ENCODE assay signal across 10 mouse cellular contexts in genomic region chr4:156254361-156255077, GRCm38 (mm10). TPM values are rescaled to one million over a fixed set of nuclear protein-coding genes. Genes with fewer than 3 reads are reported as not detected.
DNase-seq lines count a peak whose midpoint lies in the region; ATAC-seq and TF ChIP-seq lines count a peak whose summit lies in the region.
"Had no signal": no experiment of that assay in that cellular context is flagged by ENCODE, and none has a peak within 500 bp of the region (broad histone marks: within the 10 kb centered on the region; RNA-seq: fewer than 3 reads in every experiment).

No protein-coding gene starts in this region.

- H3K4me3 ChIP-seq in heart, embryonic 15.5 days: peak overlapping the region; percentile 38
- H3K4me3 ChIP-seq in hindbrain, embryonic 13.5 days: peak overlapping the region; percentile 27
- H3K4me3 ChIP-seq in midbrain, embryonic 11.5 days (ENCODE audit: low read depth, low read length): peak overlapping the region; percentile 24
- H3K4me3 ChIP-seq: myocyte had no signal

- peak overlapping the region; percentile 57 for H3K4me2 ChIP-seq in heart, embryonic 15.5 days
- peak overlapping the region; percentile 51 for H3K4me2 ChIP-seq in hindbrain, embryonic 13.5 days
- peak overlapping the region; percentile 38 for H3K4me2 ChIP-seq in midbrain, embryonic 11.5 days

- peak overlapping the region; percentile 38; the same call in 1 of the 2 replicates for H3K9ac ChIP-seq in heart, embryonic 15.5 days
- H3K9ac ChIP-seq in hindbrain, embryonic 13.5 days: peak overlapping the region; percentile 56
- peak overlapping the region; percentile 30; the same call in 1 of the 2 replicates for H3K9ac ChIP-seq in midbrain, embryonic 11.5 days (ENCODE audit: low read length)

- no peak for DNase-seq in heart, adult 11 months
- peak; percentile 55 for DNase-seq in brain, embryonic 14.5 days (ENCODE audit: low read depth)
- DNase-seq in midbrain, embryonic 11.5 days (ENCODE audit: low spot score, missing footprints): peak; percentile 93
- no peak for DNase-seq in left cerebral cortex, postnatal 36 days (ENCODE audit: low spot score in 2 of 2)
- no peak for DNase-seq in frontal cortex, adult 2 months (ENCODE audit: extremely low spot score in 1 of 2, low spot score in 1 of 2)
- DNase-seq in layer of hippocampus, adult 11-12 months (ENCODE audit: low spot score): no peak

- no peaks in the 10 kb centered on the region for H3K36me3 ChIP-seq in heart, embryonic 15.5 days
- H3K36me3 ChIP-seq in hindbrain, embryonic 13.5 days: peaks cover 5% of the 10 kb centered on the region
- H3K36me3 ChIP-seq in midbrain, embryonic 11.5 days (ENCODE audit: control insufficient read depth, insufficient read depth, low read length): no peaks in the 10 kb centered on the region

- H3K27ac ChIP-seq in heart, embryonic 15.5 days: no peak overlapping the region
- H3K27ac ChIP-seq in hindbrain, embryonic 13.5 days: no peak overlapping the region
- H3K27ac ChIP-seq in midbrain, embryonic 11.5 days (ENCODE audit: low read depth, low read length): no peak overlapping the region

- no peak for TF ChIP-seq CTCF in brain, embryonic 14.5 days (IDR thresholded peaks at IDR 0.05; ENCODE audit: borderline replicate concordance, extremely low read depth, insufficient read depth, insufficient read length)

- 2% methylated on average over 30 of the region's 30 CpGs for WGBS in heart, embryonic 15.5 days
- WGBS in hindbrain, embryonic 13.5 days: 3% methylated on average over 29 of the region's 30 CpGs
- WGBS in midbrain, embryonic 11.5 days: 2% methylated on average over 28 of the region's 30 CpGs

- H3K9me3 ChIP-seq in heart, embryonic 15.5 days (replicated peaks): no peaks in the 10 kb centered on the region
- no peaks in the 10 kb centered on the region for H3K9me3 ChIP-seq in hindbrain, embryonic 13.5 days
- H3K9me3 ChIP-seq in midbrain, embryonic 11.5 days (ENCODE audit: control insufficient read depth, low read length): no peaks in the 10 kb centered on the region

- ATAC-seq in heart, embryonic 15.5 days (replicated peaks; ENCODE audit: insufficient number of reproducible peaks, insufficient read depth, low FRiP score, low read depth): peak; percentile 36
- peak; percentile 77 for ATAC-seq in hindbrain, embryonic 13.5 days (ENCODE audit: low FRiP score)
- peak; percentile 74 for ATAC-seq in midbrain, embryonic 11.5 days (ENCODE audit: low FRiP score)
- ATAC-seq: Patski had no signal

- H3K27me3 ChIP-seq in heart, embryonic 15.5 days: peaks cover 36% of the 10 kb centered on the region
- H3K27me3 ChIP-seq in hindbrain, embryonic 13.5 days: peaks cover 35% of the 10 kb centered on the region
- peaks cover 24% of the 10 kb centered on the region for H3K27me3 ChIP-seq in midbrain, embryonic 11.5 days (ENCODE audit: control insufficient read depth, insufficient read depth, low read length)
- H3K27me3 ChIP-seq: Patski had no signal

- no peak for TF ChIP-seq POLR2A in brain, embryonic 14.5 days (IDR thresholded peaks at IDR 0.05; ENCODE audit: borderline replicate concordance, extremely low read depth, insufficient read depth, insufficient read length, poor library complexity, severe bottlenecking)

- H3K4me1 ChIP-seq in heart, embryonic 15.5 days (replicated peaks): peaks cover 15% of the 10 kb centered on the region
- peaks cover 40% of the 10 kb centered on the region for H3K4me1 ChIP-seq in hindbrain, embryonic 13.5 days (replicated peaks)
- peaks cover 5% of the 10 kb centered on the region; the same call in 1 of the 2 replicates for H3K4me1 ChIP-seq in midbrain, embryonic 11.5 days (ENCODE audit: control insufficient read depth, insufficient read depth, low read length)

- intact Hi-C loops in left cerebral cortex, postnatal 36 days (cut with DNase I): no loop called here

RNA-seq across cellular contexts. Expression of gene Samd11, which starts 0.9 kb away (rescaled TPM):
- 0.31 and 1.0 TPM in 2 replicates for polyA plus RNA-seq in heart, embryonic 15.5 days (2015; fragmentation: Nextera tagmentation; extraction: Ambion mirVana)
- 5.9 and 6.9 TPM in 2 replicates for polyA plus RNA-seq in brain, embryonic 14.5 days (2012; rRNA removed)
- 2.8 and 3.1 TPM in 2 replicates for polyA plus RNA-seq in hindbrain, embryonic 13.5 days (2015; fragmentation: Nextera tagmentation; extraction: Ambion mirVana)
- 2.6 TPM in 2 replicates for polyA plus RNA-seq in midbrain, embryonic 11.5 days (2014; fragmentation: Nextera tagmentation; extraction: Ambion mirVana)
- total RNA-seq in left cerebral cortex, postnatal 36 days (2021): 1 to 10 TPM; 3.9 to 4.7 TPM
- polyA plus RNA-seq in frontal cortex, adult 2 months (2012; rRNA removed): 2.7 and 3.8 TPM in 2 replicates

RNA-seq across cellular contexts. Expression of gene Noc2l, which starts 18.7 kb away (rescaled TPM):
- 29.1 and 46.4 TPM in 2 replicates for polyA plus RNA-seq in heart, embryonic 15.5 days (2015; fragmentation: Nextera tagmentation; extraction: Ambion mirVana)
- 106 and 128 TPM in 2 replicates for polyA plus RNA-seq in brain, embryonic 14.5 days (2012; rRNA removed)
- 49.0 and 53.7 TPM in 2 replicates for polyA plus RNA-seq in hindbrain, embryonic 13.5 days (2015; fragmentation: Nextera tagmentation; extraction: Ambion mirVana)
- polyA plus RNA-seq in midbrain, embryonic 11.5 days (2014; fragmentation: Nextera tagmentation; extraction: Ambion mirVana): 74.3 and 81.9 TPM in 2 replicates
- total RNA-seq in left cerebral cortex, postnatal 36 days (2021): 10 to 100 TPM; 64.4 to 68.0 TPM
- polyA plus RNA-seq in frontal cortex, adult 2 months (2012; rRNA removed): 93.4 and 96.7 TPM in 2 replicates

RNA-seq across cellular contexts. Expression of gene Plekhn1, which starts 19.9 kb away (rescaled TPM):
- 11.6 and 17.5 TPM in 2 replicates for polyA plus RNA-seq in heart, embryonic 15.5 days (2015; fragmentation: Nextera tagmentation; extraction: Ambion mirVana)
- polyA plus RNA-seq in brain, embryonic 14.5 days (2012; rRNA removed): 86.7 and 116 TPM in 2 replicates
- 26.4 and 26.6 TPM in 2 replicates for polyA plus RNA-seq in hindbrain, embryonic 13.5 days (2015; fragmentation: Nextera tagmentation; extraction: Ambion mirVana)
- polyA plus RNA-seq in midbrain, embryonic 11.5 days (2014; fragmentation: Nextera tagmentation; extraction: Ambion mirVana): 15.6 and 18.1 TPM in 2 replicates
- 10 to 100 TPM; 32.4 to 42.9 TPM for total RNA-seq in left cerebral cortex, postnatal 36 days (2021)
- 79.0 and 85.8 TPM in 2 replicates for polyA plus RNA-seq in frontal cortex, adult 2 months (2012; rRNA removed)

RNA-seq across cellular contexts. Expression of gene Perm1, which starts 38.9 kb away (rescaled TPM):
- polyA plus RNA-seq in heart, embryonic 15.5 days (2015; fragmentation: Nextera tagmentation; extraction: Ambion mirVana): 9.7 and 10.8 TPM in 2 replicates
- 1.1 and 1.7 TPM in 2 replicates for polyA plus RNA-seq in brain, embryonic 14.5 days (2012; rRNA removed)
- polyA plus RNA-seq in hindbrain, embryonic 13.5 days (2015; fragmentation: Nextera tagmentation; extraction: Ambion mirVana): 2.5 and 2.7 TPM in 2 replicates
- 0.81 and 1.2 TPM in 2 replicates for polyA plus RNA-seq in midbrain, embryonic 11.5 days (2014; fragmentation: Nextera tagmentation; extraction: Ambion mirVana)
- under 1 TPM; 0.37 to 0.45 TPM for total RNA-seq in left cerebral cortex, postnatal 36 days (2021)
- 0.92 and 0.96 TPM in 2 replicates for polyA plus RNA-seq in frontal cortex, adult 2 months (2012; rRNA removed)

RNA-seq across cellular contexts. Expression of gene AW011738, which starts 51.4 kb away (rescaled TPM):
- polyA plus RNA-seq in heart, embryonic 15.5 days (2015; fragmentation: Nextera tagmentation; extraction: Ambion mirVana): 3.0 and 5.0 TPM in 2 replicates
- polyA plus RNA-seq in brain, embryonic 14.5 days (2012; rRNA removed): 3.5 and 4.8 TPM in 2 replicates
- 4.9 and 6.8 TPM in 2 replicates for polyA plus RNA-seq in hindbrain, embryonic 13.5 days (2015; fragmentation: Nextera tagmentation; extraction: Ambion mirVana)
- 2.4 TPM in 2 replicates for polyA plus RNA-seq in midbrain, embryonic 11.5 days (2014; fragmentation: Nextera tagmentation; extraction: Ambion mirVana)
- 1 to 10 TPM; 4.0 to 5.8 TPM for total RNA-seq in left cerebral cortex, postnatal 36 days (2021)
- polyA plus RNA-seq in frontal cortex, adult 2 months (2012; rRNA removed): 5.2 and 5.4 TPM in 2 replicates

Comparison
In these comparisons a context has a peak if more than half of its experiments do, and no peak if none do; other contexts are left out.
1. DNase-seq: peak in brain, embryonic 14.5 days (single experiment) and midbrain, embryonic 11.5 days (single experiment); none in heart, adult 11 months (single experiment), left cerebral cortex, postnatal 36 days (0 of 2), frontal cortex, adult 2 months (0 of 2) and layer of hippocampus, adult 11-12 months (single experiment).
2. Peak in every context shown above with its lines, with median percentiles within 50 percentile points of each other: ATAC-seq, H3K4me2 ChIP-seq, H3K4me3 ChIP-seq and H3K9ac ChIP-seq.